Mouse (Mus musculus) intestine, embryonic 14.5 days (tissue): ENCODE results near the gene Tmem178. TPM values are rescaled to one million over a fixed set of nuclear protein-coding genes. Genes with fewer than 3 reads are reported as not detected.

Source experiments
- ATAC-seq: fragments of 200-750 bp; cut with Nextera tagmentation; replicated peaks from 2 replicates; pipeline ENCODE4 v1.8.0; 2017; ENCODE audit warnings: low read depth, moderate number of reproducible peaks, moderate TSS enrichment, moderate library complexity; ENCODE audit not compliant: low FRiP score, low TSS enrichment
- DNase-seq: peaks from one replicate; pipeline ENCODE4 v3.0.0-alpha.2; 2018; ENCODE audit warnings: low spot score
- H3K27ac ChIP-seq: fragments of 300-500 bp; sonication (generic); 2 replicates; pipeline ENCODE4 v1.5.1; 2014; ENCODE audit warnings: low read depth, mild to moderate bottlenecking, control low read depth
- H3K27me3 ChIP-seq: fragments of 300-500 bp; sonication (generic); replicated peaks from 2 replicates; pipeline ENCODE4 v1.6.1; 2014; ENCODE audit warnings: low read length, control low read depth; ENCODE audit not compliant: control insufficient read depth, insufficient read depth
- H3K36me3 ChIP-seq: fragments of 300-500 bp; sonication (generic); 2 replicates; pipeline ENCODE4 v1.6.1; 2014; ENCODE audit warnings: low read length, control low read depth; ENCODE audit not compliant: control insufficient read depth, insufficient read depth
- H3K4me1 ChIP-seq: fragments of 300-500 bp; sonication (generic); replicated peaks from 2 replicates; pipeline ENCODE4 v1.6.1; 2014; ENCODE audit warnings: low read length, control low read depth, mixed read lengths; ENCODE audit not compliant: control insufficient read depth, insufficient read depth
- H3K4me2 ChIP-seq: fragments of 300-500 bp; sonication (generic); 2 replicates; pipeline ENCODE4 v1.6.1; 2014; ENCODE audit warnings: low read length
- H3K4me3 ChIP-seq: fragments of 300-500 bp; sonication (generic); 2 replicates; pipeline ENCODE4 v1.5.1; 2014; ENCODE audit warnings: low read depth, low read length, control low read depth, mixed read lengths
- H3K9ac ChIP-seq: fragments of 300-500 bp; sonication (generic); 2 replicates; pipeline ENCODE4 v1.6.1; 2014; ENCODE audit warnings: mild to moderate bottlenecking, low read length
- H3K9me3 ChIP-seq: fragments of 300-500 bp; sonication (generic); 2 replicates; pipeline ENCODE4 v1.6.1; 2016; ENCODE audit warnings: low read length, control low read depth; ENCODE audit not compliant: control insufficient read depth
- WGBS: fragments of 180-500 bp; shearing (Covaris S2); extraction: QIAGEN DNeasy Blood & Tissue Kit; methylation state at CpG from one replicate; pipeline ENCODE4 v1.1.7; 2014; 5-methylcytosine and 5-hydroxymethylcytosine counted together
- polyA plus RNA-seq: library from polyadenylated mRNA; unstranded; fragments of >200 nt; fragmentation: Nextera tagmentation; extraction: Ambion mirVana; gene quantifications from 2 replicates; pipeline ENCODE4 v1.2.1, GENCODE M21; 2014

Tmem178 gene
- 3.9 and 4.1 TPM in 2 replicates for polyA plus RNA-seq

GRCm38 (mm10) chr17:80944530-80945198, at the start of gene Tmem178:
Gene Tmem178, plus strand, starts transcription at chr17:80944632.
- under 1% methylated on average over 74 of the region's 84 CpGs for WGBS
- ATAC-seq = peak; percentile 78
- H3K4me1 ChIP-seq = peaks cover 2% of the 10 kb centered on the region; the same call in 1 of the 2 replicates
- peak within 1 kb of the TSS; percentile 60 for H3K9ac ChIP-seq
- no peaks in the 10 kb centered on the region for H3K9me3 ChIP-seq
- no peak within 1 kb of the TSS for H3K27ac ChIP-seq
- H3K27me3 ChIP-seq = peaks cover 35% of the 10 kb centered on the region
- peak within 1 kb of the TSS; percentile 100 for H3K4me2 ChIP-seq
- peak; percentile 80 for DNase-seq
- peak within 1 kb of the TSS; percentile 63 for H3K4me3 ChIP-seq
- no peaks in the 10 kb centered on the region for H3K36me3 ChIP-seq

- no peaks in the 10 kb centered on the region for H3K9me3 ChIP-seq
- no peaks in the 10 kb centered on the region for H3K27me3 ChIP-seq
- no peak overlapping the region for H3K27ac ChIP-seq
- no peak overlapping the region for H3K9ac ChIP-seq
- H3K4me3 ChIP-seq = no peak overlapping the region
- no peaks in the 10 kb centered on the region for H3K36me3 ChIP-seq
- H3K4me1 ChIP-seq = peaks cover 14% of the 10 kb centered on the region
- no peak for DNase-seq
- WGBS = 77% methylated on average over 2 of the region's 2 CpGs
- no peak for ATAC-seq
- no peak overlapping the region for H3K4me2 ChIP-seq
Observed at GRCm38 (mm10) chr17:80896481-80896880, 48.0 kb upstream of the Tmem178 start.

GRCm38 (mm10) chr17:80897709-80898440, 46.6 kb upstream of the Tmem178 start:
- no peak overlapping the region for H3K4me2 ChIP-seq
- H3K4me1 ChIP-seq = peaks cover 14% of the 10 kb centered on the region
- no peaks in the 10 kb centered on the region for H3K9me3 ChIP-seq
- H3K4me3 ChIP-seq = no peak overlapping the region
- no peaks in the 10 kb centered on the region for H3K36me3 ChIP-seq
- H3K27ac ChIP-seq = no peak overlapping the region
- H3K27me3 ChIP-seq = no peaks in the 10 kb centered on the region
- 89% methylated on average over 9 of the region's 9 CpGs for WGBS
- no peak for DNase-seq
- ATAC-seq = no peak
- no peak overlapping the region for H3K9ac ChIP-seq

GRCm38 (mm10) chr17:80899513-80900199, 44.8 kb upstream of the Tmem178 start:
- Histone ChIP-seq H3K27me3 (no peaks in the 10 kb centered on the region), H3K4me3 (no peak overlapping the region), H3K9ac (no peak overlapping the region), H3K4me2 (peak overlapping the region; percentile 31; the same call in 1 of the 2 replicates), H3K9me3 (no peaks in the 10 kb centered on the region), H3K36me3 (no peaks in the 10 kb centered on the region), H3K4me1 (peaks cover 14% of the 10 kb centered on the region), H3K27ac (peak overlapping the region; percentile 67)
- DNase-seq = peak; percentile 62
- WGBS = 29% methylated on average over 9 of the region's 9 CpGs
- ATAC-seq = peak; percentile 71

GRCm38 (mm10) chr17:80900200-80900520, 44.3 kb upstream of the Tmem178 start:
- Histone ChIP-seq H3K36me3 (no peaks in the 10 kb centered on the region), H3K9me3 (no peaks in the 10 kb centered on the region), H3K4me2 (peak overlapping the region; percentile 31; the same call in 1 of the 2 replicates), H3K9ac (no peak overlapping the region), H3K4me3 (no peak overlapping the region), H3K27me3 (no peaks in the 10 kb centered on the region), H3K27ac (peak overlapping the region; percentile 67; the same call in 1 of the 2 replicates), H3K4me1 (peaks cover 14% of the 10 kb centered on the region)
- DNase-seq (no peak), ATAC-seq (no peak)
- 70% methylated on average over 2 of the region's 2 CpGs for WGBS

- Histone ChIP-seq H3K4me3 (no peak overlapping the region), H3K27me3 (no peaks in the 10 kb centered on the region), H3K4me1 (peaks cover 14% of the 10 kb centered on the region), H3K36me3 (no peaks in the 10 kb centered on the region), H3K9me3 (no peaks in the 10 kb centered on the region), H3K27ac (no peak overlapping the region), H3K9ac (no peak overlapping the region), H3K4me2 (no peak overlapping the region)
- ATAC-seq = no peak
- WGBS = 52% methylated on average over 6 of the region's 6 CpGs
- DNase-seq = no peak
Observed at GRCm38 (mm10) chr17:80901885-80902284, 42.5 kb upstream of the Tmem178 start.

GRCm38 (mm10) chr17:80903121-80903875, 41.1 kb upstream of the Tmem178 start:
- Histone ChIP-seq H3K4me1 (peaks cover 13% of the 10 kb centered on the region), H3K27me3 (no peaks in the 10 kb centered on the region), H3K27ac (no peak overlapping the region), H3K4me3 (no peak overlapping the region), H3K36me3 (no peaks in the 10 kb centered on the region), H3K9ac (no peak overlapping the region), H3K4me2 (no peak overlapping the region), H3K9me3 (no peaks in the 10 kb centered on the region)
- no peak for DNase-seq
- ATAC-seq = no peak
- WGBS = 90% methylated on average over 11 of the region's 11 CpGs

- Histone ChIP-seq H3K4me1 (peaks cover 5% of the 10 kb centered on the region), H3K27ac (no peak overlapping the region), H3K4me2 (no peak overlapping the region), H3K4me3 (no peak overlapping the region), H3K9me3 (no peaks in the 10 kb centered on the region), H3K27me3 (no peaks in the 10 kb centered on the region), H3K36me3 (no peaks in the 10 kb centered on the region), H3K9ac (no peak overlapping the region)
- 71% methylated on average over 5 of the region's 5 CpGs for WGBS
- no peak for ATAC-seq
- no peak for DNase-seq
Observed at GRCm38 (mm10) chr17:80904061-80904460, 40.4 kb upstream of the Tmem178 start.
